ENCODE assay signal across 10 mouse cellular contexts in genomic region chr11:35151539-35151951, GRCm38 (mm10). TPM values are rescaled to one million over a fixed set of nuclear protein-coding genes. Genes with fewer than 3 reads are reported as not detected.
A peak's percentile ranks its signal among the peaks of the same experiment; 100 is the strongest.
DNase-seq lines count a peak whose midpoint lies in the region; ATAC-seq and TF ChIP-seq lines count a peak whose summit lies in the region.
"Had no signal": no experiment of that assay in that cellular context is flagged by ENCODE, and none has a peak within 500 bp of the region (broad histone marks: within the 10 kb centered on the region; RNA-seq: fewer than 3 reads in every experiment).

No protein-coding gene starts in this region.

- no peak overlapping the region for H3K4me3 ChIP-seq in hindbrain, embryonic 14.5 days (replicated peaks; ENCODE audit: low read length)
- no peak overlapping the region for H3K4me3 ChIP-seq in gastrocnemius, adult 2 months
- H3K4me3 ChIP-seq: lung, embryonic 15.5 days had no signal

- 5% methylated on average over 13 of the region's 13 CpGs for WGBS in hindbrain, embryonic 14.5 days

- no peak overlapping the region for H3K27ac ChIP-seq in hindbrain, embryonic 14.5 days
- no peak overlapping the region for H3K27ac ChIP-seq in gastrocnemius, adult 2 months
- H3K27ac ChIP-seq: lung, embryonic 15.5 days had no signal

- peaks cover 5% of the 10 kb centered on the region; the same call in 1 of the 2 replicates for H3K4me1 ChIP-seq in hindbrain, embryonic 14.5 days (replicated peaks; ENCODE audit: control insufficient read depth, insufficient read depth, low read length)

- peak; percentile 36 for DNase-seq in left cerebral cortex, postnatal 4 days
- no peak for DNase-seq in left cerebral cortex, postnatal 10 days (ENCODE audit: extremely low spot score in 1 of 2, low spot score in 2 of 2)
- DNase-seq in hindbrain, embryonic 14.5 days (ENCODE audit: low spot score): peak; percentile 47
- DNase-seq in mesoderm, embryonic 11.5 days (ENCODE audit: low read depth, low spot score): peak; percentile 82
- DNase-seq in yolk sac, embryonic 10.5 days (ENCODE audit: low spot score): peak; percentile 3
- DNase-seq in gastrocnemius, postnatal 4 days (ENCODE audit: low spot score in 2 of 2): no peak
- no peak for DNase-seq in heart, postnatal 4 days
- DNase-seq in gastrocnemius, adult 2 months: no peak

- H3K36me3 ChIP-seq in hindbrain, embryonic 14.5 days (replicated peaks; ENCODE audit: control insufficient read depth, insufficient read depth): no peaks in the 10 kb centered on the region
- H3K36me3 ChIP-seq: lung, embryonic 15.5 days had no signal

- H3K9ac ChIP-seq in hindbrain, embryonic 14.5 days: no peak overlapping the region
- H3K9ac ChIP-seq: lung, embryonic 15.5 days had no signal

- no peak for TF ChIP-seq CTCF in gastrocnemius, adult 2 months (IDR thresholded peaks at IDR 0.05)

- H3K27me3 ChIP-seq in hindbrain, embryonic 14.5 days (ENCODE audit: control insufficient read depth, insufficient read depth, low read length): no peaks in the 10 kb centered on the region
- H3K27me3 ChIP-seq: lung, embryonic 15.5 days had no signal

- ATAC-seq in hindbrain, embryonic 14.5 days (ENCODE audit: low FRiP score): peak; percentile 88

- no peaks in the 10 kb centered on the region for H3K9me3 ChIP-seq in hindbrain, embryonic 14.5 days (ENCODE audit: control insufficient read depth, low read length)
- H3K9me3 ChIP-seq: lung, embryonic 15.5 days had no signal

- intact Hi-C loops in left cerebral cortex, postnatal 4 days (cut with DNase I): no loop called here
- intact Hi-C loops in left cerebral cortex, postnatal 10 days (cut with DNase I): no loop called here
- intact Hi-C loops in gastrocnemius, adult 2 months (cut with DNase I): no loop called here

- peak overlapping the region; percentile 35 for H3K4me2 ChIP-seq in hindbrain, embryonic 14.5 days (replicated peaks)
- H3K4me2 ChIP-seq: lung, embryonic 15.5 days had no signal

RNA-seq across cellular contexts. Expression of gene Slit3, which starts 30.5 kb away (rescaled TPM):
- total RNA-seq in left cerebral cortex, postnatal 4 days (2021): 10 to 100 TPM; 21.2 to 29.1 TPM
- total RNA-seq in left cerebral cortex, postnatal 10 days (2021): 10 to 100 TPM; 41.4 to 47.4 TPM
- 10.2 and 14.3 TPM in 2 replicates for polyA plus RNA-seq in hindbrain, embryonic 14.5 days (2014; fragmentation: Nextera tagmentation; extraction: Ambion mirVana)
- 10 to 100 TPM; 17.0 to 24.0 TPM for total RNA-seq in gastrocnemius, postnatal 4 days (2021)
- total RNA-seq in heart, postnatal 4 days (2021): 10 to 100 TPM; 28.7 to 31.3 TPM
- 10 to 100 TPM in 1 of 2 experiments, 1 to 10 TPM in 1; 9.2 to 10.9 TPM for total RNA-seq in gastrocnemius, adult 2 months (2021)
- polyA plus RNA-seq: C2C12 had no signal

Comparison
In these comparisons a context has a peak if more than half of its experiments do, and no peak if none do; other contexts are left out.
1. DNase-seq: peak in left cerebral cortex, postnatal 4 days (single experiment), hindbrain, embryonic 14.5 days (single experiment), mesoderm, embryonic 11.5 days (single experiment) and yolk sac, embryonic 10.5 days (single experiment); none in left cerebral cortex, postnatal 10 days (0 of 2), gastrocnemius, postnatal 4 days (0 of 2), heart, postnatal 4 days (single experiment) and gastrocnemius, adult 2 months (single experiment).